Mouse (Mus musculus) MEL (cell line): ENCODE data around the gene Gm49396. TPM values are rescaled to one million over a fixed set of nuclear protein-coding genes. Genes with fewer than 3 reads are reported as not detected.

Experiments
- DNase-seq: peaks from one replicate; pipeline ENCODE4 v3.0.0; 2011; ENCODE audit warnings: low read depth, low spot score
- H3K27ac ChIP-seq: 2 replicates; pipeline ENCODE4 v1.5.1; 2012; ENCODE audit warnings: low read depth, mild to moderate bottlenecking, control low read depth, low read length, moderate library complexity; ENCODE audit not compliant: control insufficient read depth
- H3K27me3 ChIP-seq, 2 experiments: fragments of 150-350 bp in 1 of 2; sonication (generic) in 1 of 2; 2 replicates each; pipeline ENCODE4 v1.6.1; 2012; ENCODE audit warnings: low read length in 2 of 2, mild to moderate bottlenecking in 2 of 2, improper control_type of control experiment in 1 of 2, moderate library complexity in 1 of 2; ENCODE audit not compliant: insufficient read depth in 2 of 2, control insufficient read depth in 1 of 2
- H3K36me3 ChIP-seq, 2 experiments: 2 replicates each; pipeline ENCODE4 v1.6.1; 2012 to 2014; ENCODE audit warnings: low read length in 2 of 2, improper control_type of control experiment in 1 of 2, inconsistent platforms in 1 of 2, mild to moderate bottlenecking in 1 of 2; ENCODE audit not compliant: insufficient read depth in 2 of 2, control insufficient read depth in 1 of 2
- H3K4me1 ChIP-seq, 2 experiments: fragments of 150-350 bp in 1 of 2; sonication (generic) in 1 of 2; 2 replicates each; pipeline ENCODE4 v1.6.1; 2012; ENCODE audit warnings: low read length in 2 of 2, improper control_type of control experiment in 1 of 2, mild to moderate bottlenecking in 1 of 2; ENCODE audit not compliant: insufficient read depth in 2 of 2, control insufficient read depth in 1 of 2
- H3K4me3 ChIP-seq, 2 experiments: fragments of 150-350 bp in 1 of 2; sonication (generic) in 1 of 2; 2 replicates each; pipeline ENCODE4 v1.5.1; 2012; ENCODE audit warnings: low read depth in 2 of 2, low read length in 2 of 2, mild to moderate bottlenecking in 2 of 2, moderate library complexity in 2 of 2, control low read depth in 1 of 2, improper control_type of control experiment in 1 of 2; ENCODE audit not compliant: control insufficient read depth in 1 of 2, insufficient read depth in 1 of 2
- H3K79me2 ChIP-seq: 2 replicates; pipeline ENCODE4 v1.6.1; 2012; ENCODE audit warnings: mild to moderate bottlenecking, low read length, moderate library complexity; ENCODE audit not compliant: control insufficient read depth, poor library complexity, insufficient read depth
- H3K9ac ChIP-seq: 2 replicates; pipeline ENCODE4 v1.6.1; 2012; ENCODE audit warnings: low read depth, mild to moderate bottlenecking, control low read depth, low read length, moderate library complexity; ENCODE audit not compliant: control insufficient read depth, poor library complexity, severe bottlenecking
- H3K9me3 ChIP-seq: fragments of 150-350 bp; sonication (generic); replicated peaks from 2 replicates; pipeline ENCODE4 v1.6.1; 2012; ENCODE audit warnings: mild to moderate bottlenecking, low read length, improper control_type of control experiment, moderate library complexity; ENCODE audit not compliant: insufficient read depth
- CTCF ChIP-seq, 3 experiments: IDR thresholded peaks in 2 of 3; conservative IDR thresholded peaks in 1 of 3; 2 replicates each; pipeline ENCODE4 v1.5.1; 2011 to 2012; ENCODE audit warnings: low read length in 3 of 3, low read depth in 2 of 3, mild to moderate bottlenecking in 2 of 3, improper control_type of control experiment in 1 of 3, inconsistent platforms in 1 of 3, mixed read lengths in 1 of 3, moderate library complexity in 1 of 3; ENCODE audit not compliant: control insufficient read depth in 1 of 3, insufficient read depth in 1 of 3, poor library complexity in 1 of 3, severe bottlenecking in 1 of 3
- ELF1 ChIP-seq: IDR thresholded peaks from 2 replicates; pipeline ENCODE4 v1.6.1; 2014; ENCODE audit warnings: low read depth, mild to moderate bottlenecking, inconsistent platforms, low read length, improper control_type of control experiment, moderate library complexity
- ETS1 ChIP-seq: IDR thresholded peaks from 2 replicates; pipeline ENCODE4 v1.6.1; 2012; ENCODE audit warnings: low read depth, mild to moderate bottlenecking, inconsistent platforms, low read length, improper control_type of control experiment, moderate library complexity
- GABPA ChIP-seq: IDR thresholded peaks from 2 replicates; pipeline ENCODE4 v1.6.1; 2012; ENCODE audit warnings: low read depth, mild to moderate bottlenecking, inconsistent platforms, low read length, improper control_type of control experiment, moderate library complexity
- KAT2A ChIP-seq: conservative IDR thresholded peaks from 2 replicates; pipeline ENCODE4 v1.6.1; 2012; ENCODE audit warnings: low read depth, low read length, improper control_type of control experiment, inconsistent platforms
- MAX ChIP-seq: IDR thresholded peaks from 2 replicates; pipeline ENCODE4 v1.6.1; 2011; ENCODE audit warnings: low read length, improper control_type of control experiment
- MAZ ChIP-seq: IDR thresholded peaks from 2 replicates; pipeline ENCODE4 v1.6.1; 2012; ENCODE audit warnings: low read depth, mild to moderate bottlenecking, inconsistent platforms, low read length, improper control_type of control experiment
- MEF2A ChIP-seq: IDR thresholded peaks from 2 replicates; pipeline ENCODE4 v1.6.1; 2014; ENCODE audit warnings: low read depth, mild to moderate bottlenecking, inconsistent platforms, low read length, improper control_type of control experiment; ENCODE audit not compliant: poor library complexity, insufficient replicate concordance, severe bottlenecking; ENCODE audit errors: extremely low read depth
- MXI1 ChIP-seq: IDR thresholded peaks from 2 replicates; pipeline ENCODE4 v1.6.1; 2011; ENCODE audit warnings: mild to moderate bottlenecking, low read depth, low read length, improper control_type of control experiment
- MYB ChIP-seq: IDR thresholded peaks from 2 replicates; pipeline ENCODE4 v1.6.1; 2011; ENCODE audit warnings: mild to moderate bottlenecking, low read depth, low read length, improper control_type of control experiment
- NRF1 ChIP-seq: IDR thresholded peaks from 2 replicates; pipeline ENCODE4 v1.6.1; 2014; ENCODE audit warnings: low read depth, mild to moderate bottlenecking, inconsistent platforms, low read length, improper control_type of control experiment, moderate library complexity; ENCODE audit not compliant: poor library complexity, insufficient read depth, severe bottlenecking
- POLR2AphosphoS2 ChIP-seq: IDR thresholded peaks from 2 replicates; pipeline ENCODE4 v1.6.1; 2011; ENCODE audit warnings: low read length, improper control_type of control experiment
- POLR2AphosphoS5 ChIP-seq: IDR thresholded peaks from 2 replicates; pipeline ENCODE4 v1.6.1; 2012; ENCODE audit warnings: low read depth, borderline replicate concordance, mild to moderate bottlenecking, inconsistent platforms, low read length, moderate library complexity, mixed read lengths
- RCOR1 ChIP-seq: IDR thresholded peaks from 2 replicates; pipeline ENCODE4 v1.6.1; 2012; ENCODE audit warnings: low read depth, mild to moderate bottlenecking, inconsistent platforms, low read length, improper control_type of control experiment
- SIN3A ChIP-seq: IDR thresholded peaks from 2 replicates; pipeline ENCODE4 v1.6.1; 2012; ENCODE audit warnings: low read length, improper control_type of control experiment, inconsistent platforms
- SMC3 ChIP-seq: IDR thresholded peaks from 2 replicates; pipeline ENCODE4 v1.6.1; 2011; ENCODE audit warnings: low read depth, low read length, improper control_type of control experiment
- TAL1 ChIP-seq: IDR thresholded peaks from 2 replicates; pipeline ENCODE4 v1.6.1; 2012; ENCODE audit warnings: mild to moderate bottlenecking, inconsistent platforms, low read length, moderate library complexity, mixed read lengths
- TCF12 ChIP-seq: IDR thresholded peaks from 2 replicates; pipeline ENCODE4 v1.6.1; 2014; ENCODE audit warnings: low read depth, mild to moderate bottlenecking, inconsistent platforms, low read length, improper control_type of control experiment, moderate library complexity
- USF2 ChIP-seq, 2 experiments: IDR thresholded peaks; 2 replicates each; pipeline ENCODE4 v1.6.1; 2011 to 2012; ENCODE audit warnings: improper control_type of control experiment in 2 of 2, low read length in 2 of 2, borderline replicate concordance in 1 of 2, inconsistent platforms in 1 of 2, low read depth in 1 of 2, mild to moderate bottlenecking in 1 of 2; ENCODE audit not compliant: insufficient read depth in 1 of 2
- ZC3H11A ChIP-seq: IDR thresholded peaks from 2 replicates; pipeline ENCODE4 v1.6.1; 2012; ENCODE audit warnings: low read depth, mild to moderate bottlenecking, inconsistent platforms, low read length, improper control_type of control experiment
- ZKSCAN1 ChIP-seq: IDR thresholded peaks from 2 replicates; pipeline ENCODE4 v1.6.1; 2012; ENCODE audit warnings: low read depth, mild to moderate bottlenecking, inconsistent platforms, low read length, improper control_type of control experiment, moderate library complexity
- ZMIZ1 ChIP-seq: IDR thresholded peaks from 2 replicates; pipeline ENCODE4 v1.6.1; 2012; ENCODE audit warnings: low read depth, mild to moderate bottlenecking, inconsistent platforms, low read length, improper control_type of control experiment, moderate library complexity
- polyA plus RNA-seq, 2 experiments: library from polyadenylated mRNA; stranded (reverse) in 1 of 2; unstranded in 1 of 2; fragments of >175 nt in 1 of 2; fragments of >200 nt in 1 of 2; gene quantifications; 2 replicates each; pipeline versions ENCODE4 v1.2.1 to v1.2.4; 2012; ENCODE audit warnings: low replicate concordance in 2 of 2, low read depth in 1 of 2; ENCODE audit not compliant: insufficient read length in 2 of 2, insufficient read depth in 1 of 2, missing spikeins in 1 of 2
- total RNA-seq: library from RNA; depleted of rRNA; stranded (reverse); fragments of 300-350 nt; gene quantifications from 2 replicates; pipeline ENCODE4 v1.2.3, GENCODE M21; 2012

Gene Gm49396
- total and polyA plus RNA-seq, 3 experiments = 1.9 to 4.2 TPM; not detected in 1

- Histone ChIP-seq H3K27me3 (no peaks in the 10 kb centered on the region), H3K79me2 (peaks cover 16% of the 10 kb centered on the region), H3K9ac (peak overlapping the region; percentile 75), H3K4me3 (peak overlapping the region in 1 of 2 experiments; percentile 80; a peak in 2 of 4 replicates), H3K9me3 (no peaks in the 10 kb centered on the region), H3K36me3 (peaks cover 0 to 8% of the 10 kb centered on the region in 2 experiments; a peak in 2 of 4 replicates), H3K27ac (no peak overlapping the region), H3K4me1 (peaks cover 0 to 9% of the 10 kb centered on the region in 2 experiments; a peak in 2 of 4 replicates)
- TF ChIP-seq TAL1 (no peak), SMC3 (no peak), SIN3A (no peak), TCF12 (no peak), ZC3H11A (no peak), USF2 (IDR thresholded peaks at IDR 0.05; ENCODE audit: borderline replicate concordance in 1 of 2, insufficient read depth in 1 of 2, low read depth in 1 of 2, low read length in 2 of 2) (no peak), MAX (no peak)
- DNase-seq = no peak
These were observed 5.1 kb upstream of the Gm49396 start for GRCm38 (mm10) chr7:30557901-30558514.

DNA sequence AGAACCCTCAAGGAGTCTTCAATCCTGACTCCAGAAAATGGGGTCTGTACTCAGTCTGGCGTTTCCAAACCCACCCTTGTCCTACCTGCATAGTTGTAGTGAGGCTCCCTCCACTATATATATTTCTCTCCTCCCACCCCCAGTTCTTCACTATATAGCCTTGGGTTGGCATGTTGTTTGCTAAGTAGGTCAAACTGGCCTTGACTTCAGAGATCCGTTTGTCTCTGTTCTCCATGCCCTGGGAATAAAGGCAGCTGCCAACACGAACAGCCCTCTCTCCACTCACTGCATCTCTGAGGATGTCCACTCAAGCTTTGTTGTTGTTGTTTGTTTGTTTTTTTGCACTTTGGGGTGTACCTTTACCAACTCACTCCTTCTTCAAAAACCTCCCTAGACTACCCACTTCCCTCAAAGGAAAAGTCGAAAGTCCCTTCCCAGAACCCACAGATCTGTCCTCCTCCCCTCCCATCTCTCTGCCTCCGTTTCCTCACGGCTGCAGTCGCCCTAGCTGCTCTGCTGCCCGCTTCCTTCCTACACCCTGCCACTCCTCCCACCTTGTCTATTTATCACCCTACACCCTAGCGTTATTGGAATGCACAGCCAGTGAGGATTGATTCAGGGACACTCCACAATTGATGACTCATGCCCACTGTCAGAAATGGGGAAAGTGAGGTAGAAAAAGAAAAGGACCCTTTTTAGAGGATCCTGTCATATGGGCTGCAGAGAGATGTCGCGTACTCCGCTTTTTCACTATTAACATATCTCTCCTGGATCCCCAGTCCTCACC, 4.3 kb upstream of the Gm49396 start:
- Histone ChIP-seq H3K4me3 (peak overlapping the region; percentile 80 to 85), H3K4me1 (peaks cover 2 to 10% of the 10 kb centered on the region in 2 experiments; a peak in 2 of 4 replicates), H3K27me3 (no peaks in the 10 kb centered on the region), H3K36me3 (peaks cover 0 to 8% of the 10 kb centered on the region in 2 experiments; a peak in 2 of 4 replicates), H3K79me2 (peaks cover 18% of the 10 kb centered on the region), H3K9me3 (no peaks in the 10 kb centered on the region), H3K27ac (peak overlapping the region; percentile 56), H3K9ac (peak overlapping the region; percentile 75)
- TF ChIP-seq TCF12 (no peak), ZKSCAN1 (no peak), TAL1 (no peak), KAT2A (no peak), POLR2AphosphoS5 (no peak), ZC3H11A (no peak), ZMIZ1 (no peak), MYB (no peak), RCOR1 (no peak), NRF1 (no peak), ELF1 (no peak), ETS1 (no peak), MEF2A (no peak), GABPA (no peak), POLR2AphosphoS2 (no peak), MXI1 (no peak), CTCF (IDR thresholded peaks at IDR 0.05 in 2 of 3, conservative IDR thresholded peaks at IDR 0.05 in 1 of 3; ENCODE audit: control insufficient read depth in 1 of 3, insufficient read depth in 1 of 3, low read depth in 2 of 3, low read length in 3 of 3, poor library complexity in 1 of 3, severe bottlenecking in 1 of 3) (no peak), MAZ (no peak)
- peak; percentile 63 for DNase-seq
